Mouse (Mus musculus) lung, postnatal 10 days (tissue): Measurements from ENCODE around the gene Klrb1f.
"Not testable (repeated sequence)": the region's sequence is repeated elsewhere in the genome, so short reads cannot be mapped to it uniquely, and the experiment has no call there.

Source experiments
- DNase-seq: peaks from one replicate; pipeline ENCODE4 v3.0.0; 2021

The Klrb1f gene

DNA sequence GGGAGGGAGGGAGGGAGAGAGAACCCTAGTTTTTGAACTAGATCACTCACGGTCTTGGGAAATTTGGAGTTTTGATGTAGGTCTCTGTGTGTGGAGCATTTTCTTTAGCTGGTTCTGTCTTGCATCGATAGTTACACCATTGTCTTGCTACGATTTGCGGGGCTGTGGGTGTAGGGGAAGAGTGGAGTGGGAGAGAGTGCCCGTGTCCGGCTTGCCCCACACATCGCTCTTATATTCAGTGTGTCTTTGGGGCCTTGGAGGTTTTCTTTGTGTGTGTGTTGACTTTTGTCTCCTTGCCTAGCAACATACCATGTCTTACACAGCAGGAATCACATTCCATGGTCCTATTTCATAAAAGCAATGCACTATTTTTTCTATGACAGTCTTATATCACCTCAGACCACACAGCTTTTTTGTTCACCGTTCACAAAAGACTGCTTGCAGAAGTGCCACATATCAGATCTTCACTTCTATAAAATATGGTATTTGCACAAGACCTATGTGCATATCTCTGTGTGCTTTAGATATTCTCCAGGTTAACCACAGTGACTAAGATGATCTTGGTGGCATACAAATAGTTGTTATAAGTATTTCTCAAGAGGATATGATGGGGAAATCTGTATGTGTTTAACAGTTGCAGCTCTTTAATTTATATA lies 4.0 kb downstream of the Klrb1f start:
- no peak for DNase-seq

DNA sequence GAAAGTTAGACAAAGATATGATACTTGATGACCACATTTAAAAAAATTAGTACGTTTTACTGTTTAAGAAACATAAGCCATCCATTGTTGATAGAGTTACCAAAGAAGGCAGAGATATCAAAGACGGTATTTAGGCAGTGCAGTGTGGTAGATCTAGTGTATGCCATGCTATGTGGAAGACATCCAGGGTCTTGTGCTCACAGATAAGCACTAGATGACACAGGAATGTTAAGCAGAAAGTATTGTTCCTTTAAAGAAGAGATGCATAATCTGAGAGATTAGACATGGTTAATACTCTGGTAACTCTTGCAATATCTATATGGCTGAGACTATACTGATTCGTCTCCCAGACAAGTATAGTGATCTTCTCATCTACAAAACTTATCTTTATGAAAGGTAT lies 5.4 kb downstream of the Klrb1f start:
- DNase-seq: no peak

DNA sequence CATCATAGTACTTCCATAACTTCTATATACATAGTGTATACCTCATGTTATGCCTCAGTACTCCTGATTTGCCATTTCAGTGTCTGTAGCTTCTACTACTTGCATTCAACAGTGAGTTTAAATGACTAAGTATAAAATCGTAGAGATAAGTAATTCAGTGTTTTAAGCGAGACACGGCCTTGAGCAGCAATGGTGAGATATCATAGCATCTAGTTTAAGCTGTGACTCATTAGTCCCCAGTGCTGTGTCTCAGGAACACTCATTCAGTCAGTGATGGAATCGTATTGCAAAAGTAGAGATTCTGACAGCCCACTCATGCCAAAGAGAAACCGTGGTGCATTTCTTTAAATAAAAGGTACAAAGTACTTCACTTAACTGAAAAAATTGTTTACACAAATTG lies 6.0 kb downstream of the Klrb1f start:
- no peak for DNase-seq

DNA sequence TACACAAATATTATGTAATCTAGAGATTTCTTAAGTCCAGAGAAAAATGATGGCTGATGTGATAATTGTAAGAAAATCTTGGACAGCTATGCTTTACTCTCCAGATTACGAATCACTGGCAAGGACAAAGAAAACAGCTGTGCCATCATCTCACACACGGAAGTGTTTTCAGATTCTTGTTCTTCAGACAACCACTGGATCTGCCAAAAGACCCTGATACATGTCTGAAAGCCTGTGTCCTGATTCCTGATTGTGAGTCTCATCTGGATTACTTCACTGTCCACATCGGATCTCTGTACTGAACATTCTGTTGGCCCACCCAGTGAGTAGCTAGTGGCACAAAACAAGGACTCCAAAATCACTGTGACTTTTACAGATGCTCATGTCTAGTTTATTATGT lies 10.5 kb downstream of the Klrb1f start:
- no peak for DNase-seq

DNA sequence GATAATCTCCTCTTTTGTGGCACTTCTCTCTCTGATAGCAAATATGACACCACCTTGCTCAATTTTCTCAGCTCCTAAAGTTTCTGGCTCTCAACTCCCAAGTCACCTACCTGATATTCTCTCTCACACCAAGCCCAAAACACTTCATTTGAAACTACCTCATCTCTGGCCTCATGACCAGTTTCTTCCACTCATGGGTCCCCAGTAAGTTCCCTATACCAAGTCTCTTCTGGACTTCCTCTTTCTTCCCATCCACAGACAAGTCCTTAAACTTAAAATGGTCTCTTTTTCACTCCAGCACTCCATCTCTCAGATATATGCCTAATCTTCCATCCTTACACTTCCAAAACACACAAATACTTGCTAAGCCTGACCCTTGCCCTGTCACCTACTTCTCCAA lies 12.3 kb downstream of the Klrb1f start:
- no peak for DNase-seq

DNA sequence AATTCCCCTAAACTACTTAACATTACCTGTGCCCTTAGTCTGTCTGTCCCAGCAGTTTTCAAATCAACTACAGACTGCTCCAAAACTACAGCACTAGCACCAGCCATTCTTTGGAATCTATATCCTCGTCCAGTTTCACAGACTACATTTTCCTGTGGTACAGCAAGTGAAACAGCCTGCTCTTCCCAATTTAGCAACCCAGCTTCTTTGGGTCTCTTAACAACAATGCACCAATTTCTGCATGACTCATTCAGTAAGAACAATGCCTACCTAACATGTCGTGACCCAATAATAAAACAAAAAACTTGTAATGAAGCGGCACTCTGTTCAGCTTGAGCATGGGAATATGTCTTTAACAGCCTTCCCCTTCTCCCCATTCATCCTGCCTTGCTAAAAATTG lies 19.7 kb downstream of the Klrb1f start:
- no peak for DNase-seq

DNA sequence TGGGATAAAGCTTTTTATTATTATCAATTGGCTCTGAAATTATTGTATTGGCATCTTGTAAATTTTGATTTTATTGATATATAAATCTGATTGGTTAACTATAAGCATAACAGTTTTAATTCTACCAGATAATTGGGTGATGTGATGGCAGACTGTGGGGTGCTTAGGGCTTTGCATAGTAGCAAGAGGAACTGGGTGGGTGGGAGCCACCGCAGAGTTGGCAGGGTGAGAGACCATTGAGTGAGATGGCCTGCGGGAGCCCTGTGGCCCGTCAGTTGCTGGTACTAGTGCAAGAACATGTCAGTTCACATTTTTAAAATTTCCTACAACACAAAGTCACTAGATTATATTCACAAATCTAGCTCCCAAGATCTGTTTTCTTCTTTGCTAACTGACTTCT lies 20.2 kb downstream of the Klrb1f start:
- no peak for DNase-seq

DNA sequence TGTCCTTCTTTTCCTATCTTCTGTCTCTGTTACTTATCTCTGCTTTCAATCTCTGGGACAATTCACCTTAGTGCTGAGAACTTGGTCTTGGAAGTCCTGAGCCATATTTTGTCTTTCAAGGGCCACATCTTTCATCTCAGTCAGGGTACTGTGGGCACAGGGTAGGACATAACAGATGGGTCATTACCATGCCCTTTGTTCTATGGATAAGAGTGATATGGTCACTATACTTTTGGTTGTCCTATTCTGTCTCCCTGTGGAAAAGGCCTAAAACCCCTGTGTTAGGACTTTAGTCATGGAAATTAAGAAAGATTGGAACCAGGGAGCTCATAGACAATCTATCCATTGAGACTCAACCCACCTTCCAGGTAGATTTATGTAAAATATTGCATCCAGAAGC lies 20.8 kb downstream of the Klrb1f start:
- DNase-seq: no peak

DNA sequence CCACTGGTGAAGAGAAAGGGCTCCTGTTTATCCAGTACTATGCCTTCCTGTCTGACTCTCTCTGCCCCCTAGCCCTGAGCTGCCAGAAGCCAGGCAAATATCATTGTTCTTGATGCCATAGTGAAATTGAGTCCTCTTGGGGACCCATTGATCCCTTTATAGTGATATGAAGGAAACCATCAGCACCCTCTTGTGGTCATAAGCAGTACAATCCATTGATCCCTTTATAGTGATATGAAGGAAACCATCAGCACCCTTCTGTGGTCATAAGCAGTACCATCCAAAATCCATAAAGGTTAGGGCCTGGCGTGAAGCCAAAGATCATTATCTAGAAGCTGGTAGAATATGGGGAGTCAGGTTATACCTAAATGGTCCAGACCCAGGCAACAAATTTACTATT lies 21.3 kb downstream of the Klrb1f start:
- DNase-seq: peak; percentile 69

DNA sequence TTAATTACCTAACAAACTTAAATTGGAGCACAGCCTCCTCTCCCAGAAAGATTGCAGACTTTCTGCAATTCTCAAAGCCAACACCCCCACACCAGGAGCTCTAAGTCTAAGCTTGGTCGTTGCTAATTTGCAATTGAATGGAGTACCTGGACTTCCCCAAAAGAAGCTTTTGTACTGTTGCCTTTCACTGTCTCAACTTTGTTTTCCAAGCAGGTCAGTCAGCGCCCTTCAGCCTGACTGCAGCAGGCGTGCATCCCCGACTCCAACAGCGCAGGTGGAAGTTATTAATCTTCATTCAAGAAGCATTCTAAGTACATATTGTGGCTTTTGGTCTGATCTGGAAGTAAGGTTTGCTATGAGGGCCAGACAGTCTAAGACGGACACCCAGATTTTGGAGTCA lies 39.4 kb downstream of the Klrb1f start:
- DNase-seq: no peak

DNA sequence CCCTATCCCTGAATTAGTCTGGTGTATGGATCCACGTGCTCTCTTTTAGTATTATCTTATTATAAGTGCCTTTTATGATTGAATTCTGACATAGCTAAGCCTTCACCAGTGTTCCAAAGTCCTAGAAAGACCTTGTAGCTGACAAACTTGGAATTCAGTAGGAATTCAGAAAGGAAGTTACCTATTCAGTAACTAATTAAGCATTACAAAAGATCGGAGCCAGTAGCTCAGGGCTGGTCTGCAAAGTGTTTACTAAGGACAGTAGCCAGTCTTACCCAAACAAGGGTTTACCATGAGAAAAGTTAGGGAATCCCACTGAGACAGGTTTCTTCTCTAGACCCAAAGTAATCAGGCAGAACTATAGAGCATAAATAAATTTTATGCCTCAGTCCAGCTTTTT lies 40.3 kb downstream of the Klrb1f start:
- not testable (repeated sequence) for DNase-seq

DNA sequence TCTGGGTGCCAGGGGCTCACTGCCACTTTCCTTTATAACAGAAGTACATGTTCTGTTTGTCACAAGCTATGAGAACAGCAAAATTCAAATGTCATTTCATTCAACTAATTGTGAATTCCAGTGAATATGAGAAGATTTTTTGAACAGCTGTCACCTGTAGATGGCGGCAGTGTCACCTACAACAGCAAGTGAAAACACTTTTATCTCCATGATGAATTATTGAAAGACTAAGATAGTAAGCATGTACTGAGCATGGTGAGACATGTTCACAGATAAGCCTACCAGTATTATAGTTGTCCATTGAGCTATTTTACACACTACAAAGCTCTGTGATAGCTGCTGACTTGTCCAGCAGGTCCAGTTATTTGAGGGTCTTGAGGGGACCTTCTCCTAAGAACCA lies 42.5 kb downstream of the Klrb1f start:
- peak; percentile 55 for DNase-seq

DNA sequence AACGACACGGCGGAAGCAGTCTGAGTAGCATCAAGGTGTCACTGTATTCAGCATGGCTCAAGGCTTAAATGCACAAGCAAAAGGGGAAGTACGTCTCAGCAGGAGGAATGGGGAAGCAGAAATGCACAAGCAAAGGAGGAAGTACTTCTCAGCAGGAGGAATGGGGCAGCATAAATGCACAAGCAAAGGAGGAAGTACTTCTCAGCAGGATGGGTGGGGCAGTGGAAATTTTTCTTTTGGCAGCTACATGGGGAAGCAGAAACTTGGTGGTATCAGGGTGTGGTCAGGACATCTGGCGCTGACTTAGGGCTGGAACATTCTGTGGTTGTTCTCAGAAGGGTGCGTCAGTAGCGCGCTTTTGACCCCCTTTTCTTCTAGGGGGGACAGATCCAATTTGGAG lies 42.9 kb downstream of the Klrb1f start:
- not testable (repeated sequence) for DNase-seq

DNA sequence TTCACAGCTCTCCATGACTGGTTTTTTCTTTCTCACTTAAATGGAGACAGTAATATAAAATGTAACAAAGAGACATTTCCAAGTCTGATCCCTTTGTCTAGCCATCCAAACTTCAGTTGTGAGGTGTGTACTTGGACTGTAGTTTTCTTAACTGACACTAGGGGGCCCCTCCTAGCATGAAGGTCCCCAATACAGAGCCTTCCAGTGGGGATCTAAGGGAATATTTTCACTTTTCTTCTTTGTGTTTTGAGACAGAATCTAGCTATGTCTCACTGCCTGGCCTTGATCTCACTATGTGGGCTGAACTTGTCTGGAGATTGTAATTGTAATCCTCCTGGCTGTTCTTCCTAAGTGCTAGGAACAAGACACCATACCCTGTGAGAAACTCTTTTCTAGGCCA lies 49.5 kb downstream of the Klrb1f start:
- DNase-seq: peak; percentile 61

DNA sequence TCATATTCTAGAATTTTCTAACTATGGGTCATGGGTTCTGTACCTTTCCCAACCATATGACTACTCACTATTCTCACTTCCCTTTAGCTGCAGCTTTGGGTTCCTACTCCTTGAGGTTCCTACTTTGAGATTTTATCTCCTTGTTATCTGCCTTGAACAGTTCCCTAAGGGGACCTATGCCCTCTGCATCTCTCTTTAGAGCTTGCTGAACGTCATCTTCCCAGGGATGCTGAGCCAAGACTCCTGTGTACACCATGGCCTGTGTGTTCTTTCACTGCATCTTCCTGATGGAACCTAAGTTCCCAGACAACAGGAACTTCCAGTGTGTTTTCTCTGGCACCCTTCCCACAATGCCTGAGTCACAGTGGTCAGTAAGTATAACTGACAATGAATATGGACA lies 52.2 kb downstream of the Klrb1f start:
- DNase-seq: peak; percentile 43

DNA sequence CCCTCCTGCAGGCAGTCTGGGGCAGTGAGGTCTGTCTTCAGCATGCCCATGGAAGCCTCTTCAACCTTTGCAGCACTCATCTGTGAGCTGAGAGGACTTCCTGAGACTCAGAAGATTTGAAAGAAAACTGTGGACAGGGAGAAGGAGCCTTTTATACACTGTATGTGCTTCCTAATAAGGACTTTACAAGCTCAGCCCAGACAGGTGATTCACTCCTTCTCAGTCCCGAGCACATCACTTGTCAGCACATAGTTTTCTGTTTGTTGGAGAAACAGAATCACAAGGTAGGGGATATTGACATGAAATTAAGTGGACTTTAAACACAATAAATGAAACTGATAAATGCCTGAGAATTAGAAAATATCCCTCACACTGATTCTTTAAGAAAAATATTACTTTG lies 55.1 kb downstream of the Klrb1f start, which contains the start of gene Clec2e:
TSS of gene Clec2e (minus strand) at position 120 of the 400 bp plus-strand sequence.
- DNase-seq: not testable (repeated sequence)

DNA sequence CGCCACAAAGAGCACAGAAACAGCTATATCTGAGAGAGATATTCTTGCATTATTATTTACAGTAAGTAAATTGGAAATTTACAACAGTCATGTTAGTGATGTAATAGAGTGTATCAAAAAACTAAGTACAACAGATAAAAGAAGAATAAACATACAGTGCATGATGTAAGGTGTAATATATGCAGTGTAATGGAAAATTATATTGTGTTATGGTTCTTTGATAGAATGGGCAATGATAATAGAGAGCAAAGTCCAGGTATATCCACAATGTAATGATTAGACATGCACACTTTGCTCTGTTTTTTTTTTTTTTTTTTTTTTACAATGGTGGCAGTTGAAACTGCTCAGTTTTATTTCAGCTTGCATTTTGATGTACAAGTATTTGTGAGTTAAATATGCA lies 55.9 kb downstream of the Klrb1f start:
- no peak for DNase-seq

DNA sequence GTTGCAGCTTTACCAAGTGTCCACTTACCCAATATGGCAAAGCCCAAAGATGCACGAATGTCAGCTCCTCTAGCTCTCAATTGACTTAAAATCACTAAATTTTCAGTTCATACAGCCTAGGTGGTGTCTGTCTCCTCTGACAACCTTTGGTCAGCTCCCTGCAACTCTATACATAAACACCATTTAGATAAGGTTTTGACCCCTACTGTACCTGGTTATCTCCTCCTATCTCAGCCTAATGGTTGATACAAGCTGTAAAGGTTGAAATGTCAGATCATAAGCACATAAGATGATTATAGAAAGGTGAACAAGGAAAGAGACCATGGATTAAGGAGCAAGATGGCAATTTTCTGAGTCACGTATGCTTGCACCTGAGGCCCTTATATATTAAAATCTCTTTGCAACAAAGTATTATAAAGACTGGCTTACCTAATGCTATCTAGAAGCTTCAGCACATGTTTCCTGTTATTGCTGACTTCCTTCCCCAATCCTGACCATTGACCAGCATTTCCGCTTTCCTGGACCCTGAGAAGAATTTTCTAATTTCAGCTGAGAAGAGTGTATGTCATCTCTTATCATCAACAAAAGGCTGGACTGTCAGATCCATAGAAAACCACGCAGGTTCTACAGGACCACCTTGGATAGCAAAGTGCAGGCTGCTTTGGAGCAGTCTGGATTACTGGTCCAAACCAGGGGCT lies 57.3 kb downstream of the Klrb1f start:
- DNase-seq: peak; percentile 21
